Mouse (Mus musculus): ENCODE measurements at regions not wholly inside any gene's neighbourhood (a gene's known extent, or its start where the extent isn't known, plus 50 kb on each side); places are given as distances from the start of the nearest gene placed in this dataset.

- TF ChIP-seq CTCF (IDR thresholded peaks at IDR 0.05; ENCODE audit: control insufficient read depth, insufficient read depth, insufficient replicate concordance, low read depth, low read length), result no peak
- TF ChIP-seq POLR2A (IDR thresholded peaks at IDR 0.05; ENCODE audit: control insufficient read depth, low read depth, low read length), result no peak
These were observed 302.7 kb downstream of the Sorl1 start for GRCm38 (mm10) chr9:41821401-41821800.
